Mouse (Mus musculus) testis, postnatal 14 days (tissue): ENCODE results near the gene Usp21.

Experiments
- DNase-seq: peaks from one replicate; pipeline ENCODE4 v3.0.0; 2021; ENCODE audit warnings: low spot score

Usp21 gene

DNA sequence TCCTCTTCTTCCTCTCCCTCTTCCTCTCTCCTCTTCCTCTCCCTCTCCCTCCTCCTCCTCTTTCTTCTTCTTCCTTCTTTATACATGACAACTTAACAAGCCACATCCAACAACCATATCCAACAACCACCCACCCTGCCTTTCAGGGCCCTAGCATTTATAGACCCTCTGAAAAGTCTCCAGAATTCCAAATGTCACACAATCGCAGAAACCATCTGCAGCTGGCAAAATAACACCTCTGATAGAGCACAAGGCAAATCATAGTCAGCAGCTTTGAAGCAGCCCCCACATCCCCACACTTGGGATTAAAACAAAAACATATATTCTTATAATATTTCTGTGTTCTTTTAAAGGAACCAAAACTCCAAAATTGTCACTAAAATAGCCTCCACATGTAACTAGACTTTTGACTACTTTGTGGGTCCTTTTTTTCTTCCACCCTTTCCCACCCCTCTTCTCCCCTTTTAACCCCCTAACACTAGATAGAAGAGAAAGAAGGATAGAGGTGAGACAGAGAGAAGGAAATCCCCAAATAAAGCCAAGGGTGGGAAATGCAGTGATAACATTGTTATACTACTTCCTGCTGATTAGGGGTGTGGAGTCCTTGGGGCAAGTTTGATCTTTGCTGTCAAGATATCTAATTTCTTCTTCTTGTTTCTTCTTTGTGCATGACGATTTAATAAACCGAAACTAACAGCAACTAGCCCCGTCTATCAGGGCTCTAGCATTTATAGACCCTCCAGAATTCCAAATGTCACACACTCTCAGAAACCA is 21.6 kb downstream of the Usp21 start:
- no peak for DNase-seq

DNA sequence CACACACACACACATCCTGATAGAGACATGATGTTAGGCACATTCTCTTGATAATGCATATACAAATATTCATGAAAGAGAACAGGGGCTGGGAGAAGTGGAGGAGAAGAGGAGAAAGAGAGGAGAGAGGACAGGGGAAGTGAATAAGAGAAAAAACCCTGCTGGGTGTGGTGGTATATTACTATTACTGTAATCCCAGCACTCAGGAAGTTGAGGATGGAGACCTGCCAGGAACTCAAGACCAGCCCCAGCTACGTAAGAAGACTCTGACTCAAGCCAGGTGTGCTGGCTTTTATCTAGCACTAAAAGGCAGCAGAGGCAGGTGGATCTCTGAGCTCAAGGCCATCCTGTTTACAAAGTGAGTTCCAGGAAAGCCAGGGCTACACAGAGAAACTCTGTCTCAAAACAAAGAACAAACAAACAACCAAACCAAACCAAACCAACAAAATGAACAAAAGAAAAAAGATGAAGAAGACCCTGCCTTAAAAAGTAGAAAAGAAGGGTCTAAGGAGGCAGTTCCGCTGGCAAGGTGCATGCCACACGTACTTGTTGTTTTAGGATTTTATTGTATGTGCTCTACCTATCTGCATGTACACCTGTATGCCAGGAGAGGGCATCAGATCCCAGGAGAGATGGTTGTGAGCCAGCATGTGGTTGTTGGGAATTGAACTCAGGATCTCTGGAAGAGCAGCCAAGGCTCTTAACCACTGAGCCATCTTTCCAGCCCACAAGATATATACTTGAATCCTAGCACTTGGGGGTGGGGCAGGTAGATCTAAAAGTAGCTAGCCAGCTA is 23.9 kb downstream of the Usp21 start:
- no peak for DNase-seq

DNA sequence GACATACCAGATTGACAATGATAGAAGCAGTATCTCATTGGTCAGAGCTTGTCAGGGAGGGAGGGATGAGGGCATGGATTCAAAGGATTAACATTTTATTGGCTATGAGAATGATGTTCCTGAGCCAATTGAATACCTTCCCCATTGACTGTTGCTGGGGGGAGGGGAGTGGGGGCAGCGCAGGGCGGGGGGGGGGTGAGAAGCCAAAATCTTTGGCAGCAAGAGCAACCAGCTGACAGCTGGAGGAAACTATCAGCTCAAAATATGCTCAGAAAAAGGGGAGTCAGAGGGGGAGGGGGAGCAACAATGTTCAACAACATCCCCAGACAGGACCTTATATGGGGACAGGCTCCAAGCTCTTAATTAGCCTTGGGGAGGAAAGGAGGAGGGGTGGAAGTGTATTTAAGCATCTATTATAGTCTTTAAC is 24.6 kb downstream of the Usp21 start:
- DNase-seq: no peak

DNA sequence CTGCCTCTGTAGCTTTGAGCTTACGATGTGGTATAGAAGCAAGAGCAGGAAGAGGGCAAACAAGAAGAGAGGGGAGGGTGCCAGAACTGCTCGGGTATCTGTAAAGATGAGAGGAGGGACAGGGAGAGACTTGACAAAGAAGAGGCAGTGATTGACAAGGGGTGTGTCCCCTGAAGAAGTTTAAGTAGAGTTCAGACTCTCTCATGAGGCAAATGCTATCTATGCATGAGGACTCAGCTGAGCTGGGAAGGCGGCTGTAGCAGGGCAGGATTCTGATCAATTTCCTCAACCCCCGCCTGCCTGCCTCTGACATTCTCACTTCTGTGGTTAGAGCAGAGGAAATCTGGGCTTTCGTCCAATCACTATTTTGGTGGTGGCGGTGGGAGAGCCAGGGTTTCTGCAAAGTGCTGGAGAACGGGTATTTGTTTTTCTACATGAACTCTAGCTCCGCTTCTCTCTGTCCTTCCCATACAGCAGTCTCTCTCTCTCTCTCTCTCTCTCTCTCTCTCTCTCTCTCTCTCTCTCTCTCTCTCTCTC is 25.1 kb downstream of the Usp21 start:
- DNase-seq: peak; percentile 61

DNA sequence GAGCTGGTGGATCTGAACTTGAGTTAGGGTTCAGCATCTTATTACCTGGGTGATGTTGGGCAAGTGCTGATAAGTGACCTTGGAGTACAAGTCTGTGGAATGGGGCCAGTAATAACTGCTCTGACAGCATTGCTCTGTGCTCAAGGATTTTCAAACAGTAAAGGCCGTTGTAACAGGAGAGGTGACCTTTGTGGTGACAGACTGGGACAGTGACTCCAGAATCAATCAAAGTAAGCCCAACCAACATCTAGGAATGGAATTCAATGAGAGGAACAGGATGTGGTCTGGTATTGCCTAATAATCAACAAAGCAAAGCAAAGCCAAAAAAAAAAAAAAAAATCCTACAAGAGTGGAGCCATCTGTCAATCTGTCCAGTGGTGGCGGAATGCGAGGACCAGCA is 27.5 kb downstream of the Usp21 start:
- DNase-seq: no peak

DNA sequence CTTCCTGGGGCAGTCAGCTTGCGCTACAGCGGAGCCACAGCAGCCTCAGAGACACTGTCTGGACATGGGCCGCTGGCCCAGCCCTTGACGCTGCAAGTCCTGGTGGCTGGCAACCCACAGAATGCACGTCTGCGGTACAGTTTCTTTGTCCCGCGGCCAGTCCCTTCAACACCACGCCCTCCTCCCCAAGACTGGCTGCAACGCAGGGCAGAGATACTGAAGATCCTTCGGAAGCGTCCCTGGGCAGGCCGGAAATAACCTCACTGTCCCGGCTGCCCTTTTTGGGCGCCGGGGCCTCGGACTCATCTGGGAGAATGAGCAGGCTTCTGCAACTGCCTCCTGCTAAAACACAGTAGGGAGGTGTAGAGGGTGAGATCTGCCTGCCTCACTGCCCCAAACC is 28.9 kb downstream of the Usp21 start:
- DNase-seq: no peak

DNA sequence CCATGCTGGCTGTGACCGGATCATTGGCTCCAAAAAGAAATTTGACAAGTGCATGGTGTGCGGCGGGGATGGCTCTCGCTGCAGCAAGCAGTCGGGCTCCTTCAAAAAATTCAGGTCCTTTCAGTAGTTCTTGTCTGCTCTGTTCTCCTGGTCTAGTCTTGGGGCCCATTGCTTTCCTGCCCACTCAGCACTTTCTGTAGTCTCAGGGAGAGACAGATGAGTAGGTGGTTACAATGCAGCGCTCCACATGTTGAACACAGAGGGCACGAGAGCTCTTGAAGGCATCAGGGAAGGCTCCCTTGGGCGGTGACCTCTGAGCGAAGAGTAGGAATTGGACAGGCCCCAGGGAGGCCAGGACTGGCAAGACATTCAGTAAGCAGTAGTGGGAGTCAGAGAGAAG is 30.0 kb downstream of the Usp21 start:
- no peak for DNase-seq

DNA sequence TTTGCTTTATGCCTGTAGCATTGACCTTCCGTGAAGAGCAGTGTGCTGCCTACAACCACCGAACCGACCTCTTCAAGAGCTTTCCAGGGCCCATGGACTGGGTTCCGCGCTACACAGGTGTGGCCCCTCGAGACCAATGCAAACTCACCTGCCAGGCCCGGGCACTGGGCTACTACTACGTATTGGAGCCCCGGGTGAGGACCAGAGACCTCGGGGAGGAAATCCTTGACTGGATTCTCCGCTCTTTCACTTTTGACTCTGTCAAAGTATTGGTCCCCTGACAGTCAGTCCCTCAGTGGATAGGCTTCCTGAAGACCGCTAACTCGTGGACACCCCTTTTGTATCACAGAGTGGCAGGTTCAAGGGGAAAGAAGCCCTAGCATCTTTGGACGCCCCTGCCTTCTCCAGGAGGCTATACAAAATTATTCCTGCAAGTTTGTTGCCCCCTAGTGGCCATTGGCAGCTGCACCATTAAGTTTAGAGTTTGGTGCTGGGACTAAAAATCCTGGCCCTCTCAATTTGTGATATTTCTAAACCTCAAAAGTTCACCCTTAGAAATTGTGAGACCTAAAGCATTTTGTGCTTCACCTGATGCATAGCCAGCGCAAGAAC is 30.7 kb downstream of the Usp21 start:
- DNase-seq: no peak

DNA sequence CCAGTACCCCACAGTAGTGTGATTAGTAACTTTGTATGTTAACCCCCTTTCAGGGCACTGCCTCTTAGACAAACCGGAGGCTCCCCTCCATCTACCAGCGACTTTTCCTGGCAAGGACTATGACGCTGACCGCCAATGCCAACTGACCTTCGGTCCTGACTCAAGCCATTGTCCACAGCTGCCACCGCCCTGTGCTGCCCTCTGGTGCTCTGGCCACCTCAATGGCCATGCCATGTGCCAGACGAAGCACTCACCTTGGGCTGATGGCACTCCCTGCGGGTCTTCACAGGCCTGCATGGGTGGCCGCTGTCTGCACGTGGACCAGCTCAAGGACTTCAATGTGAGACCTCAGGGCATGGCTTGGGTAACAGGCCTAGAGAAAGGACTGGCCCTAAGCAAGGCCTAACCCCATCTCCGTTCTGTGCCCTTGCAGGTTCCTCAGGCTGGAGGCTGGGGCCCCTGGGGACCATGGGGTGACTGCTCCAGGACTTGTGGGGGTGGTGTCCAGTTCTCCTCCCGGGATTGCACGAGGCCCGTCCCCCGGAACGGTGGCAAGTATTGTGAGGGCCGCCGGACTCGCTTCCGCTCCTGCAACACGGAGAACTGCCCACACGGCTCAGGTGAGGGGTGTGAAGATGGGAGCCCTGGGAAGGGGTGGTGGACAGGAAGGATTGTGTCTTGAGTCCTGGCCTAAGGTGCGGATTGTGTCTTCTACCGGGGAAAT is 31.5 kb downstream of the Usp21 start:
- DNase-seq: no peak

DNA sequence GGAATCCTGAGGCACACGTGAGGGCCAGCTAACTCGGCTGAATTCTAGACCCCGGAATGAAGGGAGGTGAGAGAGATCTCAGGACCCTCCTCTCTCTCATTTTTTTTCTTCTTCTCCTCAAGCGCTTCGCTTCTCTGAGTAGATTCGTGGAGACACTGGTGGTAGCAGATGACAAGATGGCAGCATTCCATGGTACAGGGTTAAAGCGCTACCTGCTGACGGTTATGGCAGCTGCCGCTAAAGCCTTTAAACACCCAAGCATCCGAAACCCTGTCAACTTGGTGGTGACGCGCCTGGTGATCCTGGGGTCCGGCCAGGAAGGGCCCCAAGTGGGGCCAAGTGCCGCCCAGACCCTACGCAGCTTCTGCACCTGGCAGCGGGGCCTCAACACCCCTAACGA is 35.4 kb downstream of the Usp21 start:
- no peak for DNase-seq

DNA sequence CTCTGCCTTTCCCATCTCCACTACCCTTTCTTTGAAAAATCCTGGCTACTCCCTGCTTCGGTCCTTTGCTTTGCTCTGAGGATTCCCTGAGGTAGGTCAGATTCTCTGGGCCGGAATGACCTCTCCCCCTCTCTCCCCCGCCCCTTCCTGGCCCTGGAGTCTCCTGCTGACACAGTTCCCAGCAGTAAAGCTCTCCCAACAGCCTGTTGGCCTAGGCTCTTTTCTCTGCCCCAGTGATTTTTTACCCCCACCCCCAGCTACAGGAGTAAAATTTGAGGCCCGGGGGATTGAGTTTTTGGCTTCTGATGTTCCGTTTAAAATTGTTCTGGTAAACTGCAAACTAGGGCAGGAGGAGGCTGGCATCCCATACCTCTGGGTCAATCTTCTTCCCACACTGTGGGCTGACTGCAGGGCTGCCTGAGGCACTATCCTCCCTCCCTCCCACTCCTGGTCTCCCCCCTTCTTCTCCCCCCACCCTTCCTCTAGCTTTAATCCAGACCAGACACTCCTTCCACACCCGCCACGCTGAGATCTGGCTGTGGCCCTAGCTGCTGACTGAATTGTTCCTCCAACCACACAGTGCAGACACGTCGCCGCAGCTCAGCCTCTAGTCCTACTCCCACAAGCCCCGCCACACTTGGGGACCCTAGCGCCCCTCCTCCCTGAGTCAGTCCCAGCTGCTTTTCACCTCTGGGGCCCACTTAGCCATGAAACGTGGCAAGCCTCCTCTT is 36.0 kb downstream of the Usp21 start:
- DNase-seq: no peak

DNA sequence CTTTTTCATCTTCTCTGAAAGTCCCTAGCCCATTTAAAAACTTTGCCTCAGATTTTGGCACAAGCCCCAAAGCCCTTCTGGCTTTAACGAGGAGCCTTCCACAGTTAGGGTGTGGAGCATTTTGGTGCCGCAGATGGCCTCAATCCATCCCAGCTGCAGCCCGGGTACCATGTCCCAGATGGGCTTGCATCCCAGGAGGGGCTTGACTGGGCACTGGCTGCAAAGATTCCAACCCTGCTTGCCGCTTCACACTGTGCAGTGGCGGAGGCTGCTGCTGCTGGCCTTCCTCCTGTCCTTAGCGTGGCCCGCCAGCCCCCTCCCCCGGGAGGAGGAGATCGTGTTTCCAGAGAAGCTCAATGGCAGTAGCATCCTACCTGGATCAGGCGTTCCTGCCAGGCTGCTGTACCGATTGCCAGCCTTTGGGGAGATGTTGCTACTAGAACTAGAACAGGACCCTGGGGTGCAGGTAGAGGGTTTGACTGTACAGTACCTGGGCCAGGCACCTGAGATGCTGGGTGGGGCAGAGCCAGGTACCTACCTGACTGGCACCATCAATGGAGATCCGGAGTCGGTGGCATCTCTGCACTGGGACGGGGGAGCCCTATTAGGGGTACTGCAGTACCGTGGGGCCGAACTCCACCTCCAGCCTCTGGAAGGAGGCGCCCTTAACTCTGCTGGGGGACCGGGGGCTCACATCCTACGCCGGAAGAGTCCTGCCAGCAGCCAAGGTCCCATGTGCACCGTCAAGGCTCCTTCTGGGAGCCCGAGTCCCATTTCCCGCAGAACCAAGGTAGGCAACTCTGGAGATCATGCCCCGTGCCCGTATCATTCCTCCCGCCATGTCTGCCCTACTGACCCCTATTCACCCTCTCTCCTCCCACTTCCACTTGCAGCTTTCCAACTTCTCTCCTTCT is 36.9 kb downstream of the Usp21 start, which contains the start of gene Ndufs2:
Ndufs2 (minus strand) TSS at position 709 of the 914 bp plus-strand sequence.
- no peak for DNase-seq

DNA sequence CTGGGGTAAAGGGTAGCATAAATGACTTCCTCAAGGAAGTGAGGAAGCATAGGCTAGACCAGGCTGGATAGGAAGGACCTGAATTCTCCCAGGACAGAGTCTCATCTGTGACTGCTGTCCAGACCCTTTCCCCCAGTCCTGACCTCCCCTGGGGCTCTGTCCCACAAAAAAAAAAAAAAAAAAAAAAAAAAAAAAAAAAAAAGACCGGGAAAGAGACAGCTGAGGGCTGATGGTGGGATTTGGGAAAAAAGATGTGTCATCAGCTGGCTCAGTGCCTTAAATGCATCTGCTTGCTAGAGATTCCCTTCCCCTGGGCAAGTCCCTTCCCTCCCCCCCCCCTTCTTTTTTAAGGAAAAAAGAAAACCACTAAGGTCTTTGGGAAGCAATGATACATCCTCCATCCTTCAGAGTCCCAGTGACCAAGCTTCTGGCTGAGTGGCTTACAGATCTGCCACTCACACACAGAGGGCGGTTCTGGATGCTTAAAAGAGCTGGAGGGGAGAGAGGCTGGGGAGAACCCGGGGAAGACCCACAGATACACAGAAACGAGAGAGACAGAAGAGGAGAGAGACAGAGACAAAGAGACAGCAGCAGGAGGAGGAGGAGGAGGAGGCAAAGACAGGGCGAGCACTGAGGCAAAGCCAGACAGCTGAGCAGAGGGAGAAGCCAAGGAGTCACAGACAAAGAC is 37.7 kb downstream of the Usp21 start, which contains the start of gene Adamts4:
Adamts4 (plus strand) TSS at position 509 of the 688 bp plus-strand sequence.
- DNase-seq: no peak

DNA sequence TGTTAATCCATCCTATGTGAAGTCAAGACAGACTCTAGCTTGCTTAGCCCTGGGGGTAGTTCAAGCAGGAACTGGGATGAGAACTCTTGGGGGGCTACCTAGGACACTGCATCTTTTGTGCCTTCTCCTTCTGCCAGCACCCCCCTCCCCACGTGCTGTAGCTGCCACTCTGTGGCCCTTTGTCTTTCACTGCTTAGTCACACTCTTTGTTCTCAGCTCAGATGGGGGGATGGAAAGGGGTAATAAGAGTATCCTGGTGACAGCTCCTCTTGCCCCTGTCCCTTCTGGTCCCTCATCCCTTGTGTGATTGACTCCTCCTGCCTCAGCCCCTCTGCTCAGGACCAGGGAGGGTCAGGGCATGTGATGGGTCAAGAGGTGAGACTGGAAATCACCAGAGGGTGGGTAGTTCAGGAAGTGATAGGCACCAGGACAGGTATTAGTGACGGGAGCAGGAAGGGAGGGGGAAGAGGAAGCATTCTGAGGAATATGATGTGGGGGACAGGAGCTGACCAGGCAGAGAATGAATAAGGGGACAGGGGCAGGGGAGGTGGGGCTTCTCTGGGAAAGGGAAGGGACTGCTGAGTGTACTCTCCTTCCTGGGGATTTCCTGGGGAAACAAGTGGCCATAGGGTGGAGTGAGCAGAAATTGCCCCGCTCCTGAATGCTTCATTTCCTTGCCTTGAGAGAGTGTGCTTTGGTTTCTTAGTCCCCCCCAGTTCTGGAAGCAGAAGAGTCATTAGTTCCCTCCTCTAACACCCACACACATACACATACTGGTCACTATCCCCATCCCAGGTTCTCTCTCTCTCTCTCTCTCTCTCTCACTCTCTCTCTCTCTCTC is 39.2 kb downstream of the Usp21 start:
- DNase-seq: no peak

DNA sequence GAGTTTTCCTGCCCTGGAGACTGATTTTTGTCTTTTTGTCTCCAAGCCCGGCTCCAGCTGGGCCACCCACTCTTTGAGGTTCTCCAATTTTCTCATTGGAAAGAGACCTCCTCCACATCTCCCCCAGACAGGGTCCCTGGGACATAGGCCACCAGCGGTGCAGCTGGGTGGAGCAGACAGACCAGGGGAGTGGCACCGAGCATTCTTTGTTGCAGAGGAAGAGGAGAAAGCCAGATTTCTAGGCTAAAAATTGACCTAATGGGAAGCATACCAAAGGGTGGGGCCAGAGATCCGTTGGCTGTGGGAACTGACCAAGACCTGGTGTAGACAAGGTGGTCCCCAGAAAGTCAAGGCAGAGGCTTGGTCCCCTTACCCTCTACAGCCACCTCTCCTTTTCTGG is 39.9 kb downstream of the Usp21 start:
- DNase-seq: no peak

DNA sequence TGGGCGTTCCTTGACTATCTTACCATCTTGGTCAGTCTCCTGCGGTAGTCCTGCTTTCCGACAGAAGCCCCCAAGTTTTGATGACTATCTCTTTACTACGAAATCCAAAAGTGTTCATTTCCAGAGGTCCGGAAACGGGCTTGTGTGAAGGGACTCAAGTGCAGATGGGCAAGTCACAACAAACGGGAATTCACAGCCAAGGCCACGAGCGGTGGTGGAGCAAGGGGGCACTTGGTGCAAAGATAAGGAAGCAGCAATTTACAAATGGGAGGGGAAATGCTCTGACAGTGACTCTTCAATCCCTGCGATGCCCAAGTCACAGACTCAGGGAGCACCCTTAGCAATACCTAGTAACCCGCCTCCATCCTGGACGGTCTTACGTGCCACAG is 40.3 kb downstream of the Usp21 start:
- no peak for DNase-seq

DNA sequence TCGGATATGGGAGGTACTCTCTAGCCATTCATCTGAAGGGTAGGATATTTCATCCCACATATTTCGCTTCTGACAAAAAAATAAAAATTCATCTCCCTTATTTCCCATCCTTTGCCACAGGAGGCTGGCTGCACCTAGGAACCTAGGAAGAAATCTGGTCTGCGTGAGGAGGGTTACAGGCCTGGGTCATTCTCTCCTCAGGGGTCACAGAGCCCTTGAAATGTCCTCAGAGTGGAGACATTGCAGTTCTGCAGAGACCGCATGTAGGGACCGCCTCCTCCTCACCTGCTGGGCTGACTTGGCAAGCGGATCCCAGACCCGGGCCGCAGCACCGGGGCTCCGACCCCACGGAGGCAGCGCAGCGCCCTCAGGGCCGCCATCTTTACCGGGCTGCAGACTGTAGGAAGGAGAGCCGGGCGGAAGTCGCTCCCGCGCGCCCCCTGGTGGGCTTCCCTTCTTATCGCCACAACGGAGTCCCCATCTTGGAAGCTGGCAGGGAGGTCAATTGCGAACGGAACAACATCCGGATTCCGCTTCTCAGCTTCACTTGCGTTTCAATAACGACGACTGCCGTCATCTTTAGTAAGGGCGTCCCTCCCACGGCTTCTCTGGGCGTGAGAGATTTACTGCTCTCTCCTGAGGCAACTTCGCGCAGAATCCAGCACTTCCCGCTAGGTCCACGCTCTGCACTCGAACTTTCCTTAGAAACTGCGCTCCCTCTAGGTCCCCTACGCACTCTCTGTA is 40.9 kb downstream of the Usp21 start:
- DNase-seq: peak; percentile 97

DNA sequence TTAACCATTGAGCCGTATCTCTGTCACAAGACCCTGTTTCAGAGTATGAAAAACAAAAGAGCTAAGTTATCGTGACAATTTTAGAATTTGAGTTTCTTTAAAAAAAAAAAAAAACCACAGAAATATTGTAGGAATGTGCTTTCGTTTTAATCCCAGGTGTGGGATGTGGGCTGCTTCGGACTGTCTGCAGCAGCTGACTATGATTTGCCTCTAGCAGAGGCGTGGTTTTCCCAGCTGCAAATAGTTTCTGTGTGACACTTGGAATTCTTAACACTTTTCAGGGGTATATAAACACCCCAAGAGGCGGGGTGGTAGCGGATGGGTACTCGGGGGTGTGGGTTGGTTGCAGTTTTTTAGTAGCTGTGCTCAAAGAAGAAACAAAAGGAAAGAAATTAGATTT is 42.4 kb downstream of the Usp21 start:
- DNase-seq: no peak
